ENCODE assay signal across 9 mouse cellular contexts in the genomic region with DNA sequence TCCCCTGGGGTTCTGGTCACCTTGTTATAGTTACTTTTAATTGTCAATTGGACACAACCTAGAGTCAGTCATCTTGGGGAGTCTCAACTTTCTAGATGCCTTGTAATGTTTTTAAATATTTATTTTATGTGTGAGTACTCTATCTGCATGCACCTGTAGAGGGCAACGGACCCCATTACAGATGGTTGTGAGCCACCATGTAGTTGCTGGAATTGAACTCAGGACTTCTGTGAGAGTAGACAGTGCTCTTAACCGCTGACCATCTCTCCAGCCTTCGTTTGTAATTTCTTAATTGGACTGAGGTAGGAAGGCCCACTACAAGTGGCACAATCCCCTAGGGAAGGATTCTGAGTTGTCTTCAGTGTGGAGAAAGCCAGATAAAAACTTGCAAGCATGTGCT. TPM values are rescaled to one million over a fixed set of nuclear protein-coding genes. Genes with fewer than 3 reads are reported as not detected.
DNase-seq lines count a peak whose midpoint lies in the region; ATAC-seq and TF ChIP-seq lines count a peak whose summit lies in the region.
"Had no signal": no experiment of that assay in that cellular context is flagged by ENCODE, and none has a peak within 500 bp of the region (broad histone marks: within the 10 kb centered on the region; RNA-seq: fewer than 3 reads in every experiment).

No protein-coding gene starts in this region.

- no peak for DNase-seq in lung, adult 2 months
- no peak for DNase-seq in limb, embryonic 10.5 days (ENCODE audit: low spot score)
- DNase-seq in adrenal gland, postnatal 4 days (ENCODE audit: low spot score in 2 of 2), result no peak
- no peak for DNase-seq in natural killer cell, adult 2 months (ENCODE audit: low spot score in 2 of 2)
- DNase-seq in left cerebral cortex, postnatal 4 days, result no peak
- DNase-seq: heart, postnatal 14 days had no signal

- peak overlapping the region; percentile 80 for H3K4me3 ChIP-seq in lung, embryonic 16.5 days (ENCODE audit: low read length)
- H3K4me3 ChIP-seq in lung, adult 2 months (replicated peaks; ENCODE audit: extremely low read depth, low read depth, low read length), result no peak overlapping the region
- H3K4me3 ChIP-seq in embryonic fibroblast, embryonic 13.5 days (ENCODE audit: insufficient read depth, low read length), result peak overlapping the region; percentile 67
- peak overlapping the region; percentile 83 for H3K4me3 ChIP-seq in limb, embryonic 10.5 days
- no peak overlapping the region for H3K4me3 ChIP-seq in neural tube, embryonic 14.5 days (ENCODE audit: low read depth, low read length)

- no peak overlapping the region for H3K27ac ChIP-seq in lung, embryonic 16.5 days (ENCODE audit: low read length)
- no peak overlapping the region for H3K27ac ChIP-seq in embryonic fibroblast, embryonic 13.5 days (ENCODE audit: insufficient read depth, low read length)
- peak overlapping the region; percentile 94; the same call in 1 of the 2 replicates for H3K27ac ChIP-seq in limb, embryonic 10.5 days
- no peak overlapping the region for H3K27ac ChIP-seq in neural tube, embryonic 14.5 days (ENCODE audit: low read depth, low read length)

- H3K9me3 ChIP-seq in lung, embryonic 16.5 days (ENCODE audit: control insufficient read depth, low read length), result no peaks in the 10 kb centered on the region
- H3K9me3 ChIP-seq in limb, embryonic 10.5 days (replicated peaks), result no peaks in the 10 kb centered on the region
- no peaks in the 10 kb centered on the region for H3K9me3 ChIP-seq in neural tube, embryonic 14.5 days (ENCODE audit: control insufficient read depth, low read length)

- peak overlapping the region; percentile 78 for H3K9ac ChIP-seq in lung, embryonic 16.5 days (ENCODE audit: low read length)
- H3K9ac ChIP-seq in neural tube, embryonic 14.5 days (replicated peaks; ENCODE audit: low read depth, low read length), result no peak overlapping the region

- ATAC-seq in lung, embryonic 16.5 days (ENCODE audit: low read depth), result no peak
- ATAC-seq in neural tube, embryonic 14.5 days (ENCODE audit: low read depth), result no peak

- no peak for TF ChIP-seq CTCF in lung, adult 2 months (IDR thresholded peaks at IDR 0.05; ENCODE audit: insufficient read depth, low read length)
- TF ChIP-seq CTCF in embryonic fibroblast, embryonic 13.5 days (IDR thresholded peaks at IDR 0.05; ENCODE audit: borderline replicate concordance, insufficient read depth, low read length), result no peak

- no peak for TF ChIP-seq POLR2A in lung, adult 2 months (IDR thresholded peaks at IDR 0.05; ENCODE audit: borderline replicate concordance, extremely low read depth, low read depth, low read length)
- no peak for TF ChIP-seq POLR2A in embryonic fibroblast, embryonic 13.5 days (IDR thresholded peaks at IDR 0.05; ENCODE audit: low read depth, low read length)

- no peaks in the 10 kb centered on the region for H3K36me3 ChIP-seq in lung, embryonic 16.5 days (ENCODE audit: control insufficient read depth, insufficient read depth, low read length)
- H3K36me3 ChIP-seq in limb, embryonic 10.5 days, result peaks cover 15% of the 10 kb centered on the region
- no peaks in the 10 kb centered on the region for H3K36me3 ChIP-seq in neural tube, embryonic 14.5 days (ENCODE audit: control insufficient read depth, insufficient read depth, low read length)

- 66% methylated on average over 3 of the region's 3 CpGs for WGBS in lung, embryonic 16.5 days
- WGBS in lung, adult 2 months, result 65% methylated on average over 3 of the region's 3 CpGs
- WGBS in limb, embryonic 10.5 days, result 81% methylated on average over 3 of the region's 3 CpGs
- WGBS in neural tube, embryonic 14.5 days, result 82% methylated on average over 3 of the region's 3 CpGs

- H3K4me2 ChIP-seq in lung, embryonic 16.5 days (ENCODE audit: low read depth, low read length), result peak overlapping the region; percentile 95
- peak overlapping the region; percentile 74; the same call in 1 of the 2 replicates for H3K4me2 ChIP-seq in neural tube, embryonic 14.5 days (ENCODE audit: low read depth, low read length)

- no peaks in the 10 kb centered on the region for H3K27me3 ChIP-seq in lung, embryonic 16.5 days (ENCODE audit: control insufficient read depth, insufficient read depth, low read depth, low read length)
- no peaks in the 10 kb centered on the region for H3K27me3 ChIP-seq in limb, embryonic 10.5 days (ENCODE audit: low read depth, poor library complexity, severe bottlenecking)
- H3K27me3 ChIP-seq in neural tube, embryonic 14.5 days (ENCODE audit: control insufficient read depth, insufficient read depth, low read length), result no peaks in the 10 kb centered on the region

- peaks cover 5% of the 10 kb centered on the region; the same call in 1 of the 2 replicates for H3K4me1 ChIP-seq in lung, embryonic 16.5 days (replicated peaks; ENCODE audit: control insufficient read depth, insufficient read depth, low read length)
- H3K4me1 ChIP-seq in lung, adult 2 months (ENCODE audit: control insufficient read depth, insufficient read depth, low read length), result peaks cover 5% of the 10 kb centered on the region
- no peaks in the 10 kb centered on the region; the same call in 1 of the 2 replicates for H3K4me1 ChIP-seq in embryonic fibroblast, embryonic 13.5 days (ENCODE audit: control insufficient read depth, insufficient read depth, low read length)
- H3K4me1 ChIP-seq in limb, embryonic 10.5 days, result peaks cover 9% of the 10 kb centered on the region
- peaks cover 5% of the 10 kb centered on the region; the same call in 1 of the 2 replicates for H3K4me1 ChIP-seq in neural tube, embryonic 14.5 days (ENCODE audit: control insufficient read depth, insufficient read depth, low read length)

- intact Hi-C loops in left cerebral cortex, postnatal 4 days (cut with DNase I), result no loop called here

RNA-seq across cellular contexts. Expression of a gene that starts 1.2 kb away (rescaled TPM):
- 65.1 and 65.7 TPM in 2 replicates for polyA plus RNA-seq in lung, embryonic 16.5 days (2015; fragmentation: Nextera tagmentation; extraction: Ambion mirVana)
- 1.8 and 3.4 TPM in 2 replicates for polyA plus RNA-seq in lung, adult 2 months (2012; rRNA removed)
- 13.1 and 16.1 TPM in 2 replicates for polyA plus RNA-seq in embryonic fibroblast, embryonic 13.5 days (2011; ENCODE audit: insufficient read length, low read depth, missing spikeins)
- 83.9 and 86.0 TPM in 2 replicates for polyA plus RNA-seq in limb, embryonic 10.5 days (2016; fragmentation: Nextera tagmentation; extraction: Ambion mirVana)
- polyA plus RNA-seq in neural tube, embryonic 14.5 days (2014; fragmentation: Nextera tagmentation; extraction: Ambion mirVana), result 11.2 and 12.0 TPM in 2 replicates
- total RNA-seq in adrenal gland, postnatal 4 days (2021), result 10 to 100 TPM; 12.8 to 16.8 TPM
- 1 to 10 TPM; 6.5 to 6.9 TPM for total RNA-seq in left cerebral cortex, postnatal 4 days (2021)

RNA-seq across cellular contexts. Expression of a gene that starts 8.9 kb away (rescaled TPM):
- not detected in 2 replicates for polyA plus RNA-seq in lung, embryonic 16.5 days (2015; fragmentation: Nextera tagmentation; extraction: Ambion mirVana)
- not detected in 2 replicates for polyA plus RNA-seq in lung, adult 2 months (2012; rRNA removed)
- polyA plus RNA-seq in embryonic fibroblast, embryonic 13.5 days (2011; ENCODE audit: insufficient read length, low read depth, missing spikeins), result not detected in 2 replicates
- not detected in 2 replicates for polyA plus RNA-seq in limb, embryonic 10.5 days (2016; fragmentation: Nextera tagmentation; extraction: Ambion mirVana)
- polyA plus RNA-seq in neural tube, embryonic 14.5 days (2014; fragmentation: Nextera tagmentation; extraction: Ambion mirVana), result 6.5 and 13.3 TPM in 2 replicates
- total RNA-seq in adrenal gland, postnatal 4 days (2021), result under 1 TPM; 0.40 to 0.56 TPM
- 10 to 100 TPM; 70.9 to 77.4 TPM for total RNA-seq in left cerebral cortex, postnatal 4 days (2021)
- total RNA-seq: heart, postnatal 14 days had no signal

RNA-seq across cellular contexts. Expression of a gene that starts 19.1 kb away (rescaled TPM):
- polyA plus RNA-seq in lung, embryonic 16.5 days (2015; fragmentation: Nextera tagmentation; extraction: Ambion mirVana), result not detected in 2 replicates
- polyA plus RNA-seq in lung, adult 2 months (2012; rRNA removed), result 4.4 and 4.9 TPM in 2 replicates
- polyA plus RNA-seq in embryonic fibroblast, embryonic 13.5 days (2011; ENCODE audit: insufficient read length, low read depth, missing spikeins), result not detected in 2 replicates
- 0.15 and 0.33 TPM in 2 replicates for polyA plus RNA-seq in limb, embryonic 10.5 days (2016; fragmentation: Nextera tagmentation; extraction: Ambion mirVana)
- 0.32 and 1.4 TPM in 2 replicates for polyA plus RNA-seq in neural tube, embryonic 14.5 days (2014; fragmentation: Nextera tagmentation; extraction: Ambion mirVana)
- 1 to 10 TPM in 1 of 2 experiments, under 1 TPM in 1; 0.65 to 1.5 TPM for total RNA-seq in adrenal gland, postnatal 4 days (2021)
- total RNA-seq in left cerebral cortex, postnatal 4 days (2021), result 1 to 10 TPM in 1 of 2 experiments, under 1 TPM in 1; 0.46 to 1.1 TPM

RNA-seq across cellular contexts. Expression of a gene that starts 30.7 kb away (rescaled TPM):
- 0.52 and 0.55 TPM in 2 replicates for polyA plus RNA-seq in lung, embryonic 16.5 days (2015; fragmentation: Nextera tagmentation; extraction: Ambion mirVana)
- 0.40 and 1.00 TPM in 2 replicates for polyA plus RNA-seq in lung, adult 2 months (2012; rRNA removed)
- not detected in 2 replicates for polyA plus RNA-seq in embryonic fibroblast, embryonic 13.5 days (2011; ENCODE audit: insufficient read length, low read depth, missing spikeins)
- 0.15 TPM in 1 of 2 replicates, not detected in the other for polyA plus RNA-seq in limb, embryonic 10.5 days (2016; fragmentation: Nextera tagmentation; extraction: Ambion mirVana)
- polyA plus RNA-seq in neural tube, embryonic 14.5 days (2014; fragmentation: Nextera tagmentation; extraction: Ambion mirVana), result 2.9 and 6.9 TPM in 2 replicates
- total RNA-seq in adrenal gland, postnatal 4 days (2021), result under 1 TPM; 0.70 to 0.79 TPM
- total RNA-seq in left cerebral cortex, postnatal 4 days (2021), result 1 to 10 TPM; 1.5 to 2.0 TPM

RNA-seq across cellular contexts. Expression of a gene that starts 31.4 kb away (rescaled TPM):
- polyA plus RNA-seq in lung, embryonic 16.5 days (2015; fragmentation: Nextera tagmentation; extraction: Ambion mirVana), result 1.8 and 1.9 TPM in 2 replicates
- 3.9 and 4.6 TPM in 2 replicates for polyA plus RNA-seq in lung, adult 2 months (2012; rRNA removed)
- 1.6 and 2.8 TPM in 2 replicates for polyA plus RNA-seq in embryonic fibroblast, embryonic 13.5 days (2011; ENCODE audit: insufficient read length, low read depth, missing spikeins)
- 32.9 and 41.5 TPM in 2 replicates for polyA plus RNA-seq in limb, embryonic 10.5 days (2016; fragmentation: Nextera tagmentation; extraction: Ambion mirVana)
- polyA plus RNA-seq in neural tube, embryonic 14.5 days (2014; fragmentation: Nextera tagmentation; extraction: Ambion mirVana), result 395 and 439 TPM in 2 replicates
- total RNA-seq in adrenal gland, postnatal 4 days (2021), result 10 to 100 TPM; 13.3 to 17.7 TPM
- 100 to 1,000 TPM; 666 to 687 TPM for total RNA-seq in left cerebral cortex, postnatal 4 days (2021)

Comparison
In these comparisons a context has a peak if more than half of its experiments do, and no peak if none do; other contexts are left out.
1. H3K4me3 ChIP-seq: peak in lung, embryonic 16.5 days (single experiment), embryonic fibroblast, embryonic 13.5 days (single experiment) and limb, embryonic 10.5 days (single experiment); none in lung, adult 2 months (single experiment) and neural tube, embryonic 14.5 days (single experiment).